Mouse (Mus musculus) 3134 (cell line): ENCODE data around the gene Mageb4.
"Not testable (repeated sequence)": the region's sequence is repeated elsewhere in the genome, so short reads cannot be mapped to it uniquely, and the experiment has no call there.

Source experiments
- DNase-seq: peaks from one replicate; pipeline ENCODE4 v3.0.0-alpha.2; 2011; ENCODE audit warnings: low spot score; ENCODE audit not compliant: insufficient read length; ENCODE audit errors: extremely low read depth

The Mageb4 gene

GRCm38 (mm10) chrX:86304993-86305392, at the start of gene Mageb4:
Mageb4 (minus strand) TSS chrX:86305093.
- not testable (repeated sequence) for DNase-seq

- DNase-seq: not testable (repeated sequence)
These were observed 20.3 kb downstream of the Mageb4 start for GRCm38 (mm10) chrX:86284597-86284996.

- not testable (repeated sequence) for DNase-seq
These were observed 58.9 kb downstream of the Mageb4 start for GRCm38 (mm10) chrX:86245950-86246349.

- no peak for DNase-seq
These were observed 67.6 kb downstream of the Mageb4 start for GRCm38 (mm10) chrX:86237246-86237645.
